Mouse (Mus musculus): ENCODE data around the gene Hoxa6. TPM values are rescaled to one million over a fixed set of nuclear protein-coding genes. Genes with fewer than 3 reads are reported as not detected.

The Hoxa6 gene
- polyA plus RNA-seq, 1 experiment = 0.96 TPM

DNA sequence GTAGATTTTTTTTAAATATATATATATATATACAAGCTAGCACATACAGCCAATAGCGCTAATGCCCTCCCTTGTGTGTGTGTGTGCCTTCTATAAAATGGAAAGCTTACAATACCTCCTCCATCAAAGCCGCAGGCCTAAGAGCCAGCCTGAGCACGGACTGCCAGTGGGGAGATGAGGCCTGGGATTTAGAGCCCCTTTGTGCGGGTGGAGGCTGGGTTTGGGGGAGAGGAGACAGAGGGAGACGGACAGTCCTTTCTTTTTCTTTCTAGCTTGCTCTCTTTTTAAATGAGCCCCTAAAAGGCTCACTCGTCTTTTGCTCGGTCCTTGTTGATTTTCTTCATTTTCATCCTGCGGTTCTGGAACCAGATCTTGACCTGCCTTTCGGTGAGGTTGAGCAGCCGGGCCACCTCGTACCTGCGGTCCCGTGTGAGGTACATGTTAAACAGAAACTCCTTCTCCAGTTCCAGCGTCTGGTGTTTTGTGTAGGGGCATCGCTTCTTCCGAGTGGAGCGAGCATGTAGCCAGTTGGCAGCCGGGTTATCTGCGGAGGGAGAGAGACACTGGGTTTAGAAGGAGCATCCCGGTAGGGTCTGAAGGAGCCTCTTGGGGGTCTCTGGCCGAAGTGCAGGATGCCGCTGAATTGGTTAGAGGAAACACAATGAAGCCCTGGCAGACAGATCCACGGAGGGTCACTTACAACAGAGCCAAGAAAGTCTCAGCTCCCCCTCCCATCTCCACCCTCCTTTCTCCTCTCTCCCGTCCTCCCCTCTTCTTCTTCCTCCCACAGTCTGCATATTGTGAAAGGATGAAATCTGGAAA, 15.6 kb upstream of the Hoxa6 start:
- peaks cover 11% of the 10 kb centered on the region for H3K36me3 ChIP-seq (ENCODE audit: control insufficient read depth, insufficient read depth)
- TF ChIP-seq MYOG (IDR thresholded peaks at IDR 0.05; ENCODE audit: control insufficient read depth, extremely low read depth, insufficient read length) (no peak), MAX (IDR thresholded peaks at IDR 0.05) (no peak), USF1 (IDR thresholded peaks at IDR 0.05; ENCODE audit: low read depth) (no peak), FOSL1 (IDR thresholded peaks at IDR 0.05; ENCODE audit: insufficient read depth, low read length, poor library complexity, severe bottlenecking) (no peak), MYOD1 (IDR thresholded peaks at IDR 0.05; ENCODE audit: control insufficient read depth, insufficient read length, low read depth) (no peak), CTCF (IDR thresholded peaks at IDR 0.05; ENCODE audit: control insufficient read depth, insufficient read depth, insufficient read length) (no peak), CEBPB (IDR thresholded peaks at IDR 0.05; ENCODE audit: low read depth) (no peak)
- H3ac ChIP-seq (ENCODE audit: control insufficient read depth, insufficient read length, low read depth) = peak overlapping the region; percentile 66
- peaks cover 52% of the 10 kb centered on the region for H3K79me3 ChIP-seq (ENCODE audit: low read depth)
- H3K79me2 ChIP-seq (ENCODE audit: control insufficient read depth, insufficient read depth) = peaks cover 83% of the 10 kb centered on the region
- H3K27me3 ChIP-seq (ENCODE audit: control insufficient read depth, insufficient read depth, insufficient read length) = no peaks in the 10 kb centered on the region
- H3K4me3 ChIP-seq (ENCODE audit: insufficient read depth, poor library complexity, severe bottlenecking) = peak overlapping the region; percentile 76

DNA sequence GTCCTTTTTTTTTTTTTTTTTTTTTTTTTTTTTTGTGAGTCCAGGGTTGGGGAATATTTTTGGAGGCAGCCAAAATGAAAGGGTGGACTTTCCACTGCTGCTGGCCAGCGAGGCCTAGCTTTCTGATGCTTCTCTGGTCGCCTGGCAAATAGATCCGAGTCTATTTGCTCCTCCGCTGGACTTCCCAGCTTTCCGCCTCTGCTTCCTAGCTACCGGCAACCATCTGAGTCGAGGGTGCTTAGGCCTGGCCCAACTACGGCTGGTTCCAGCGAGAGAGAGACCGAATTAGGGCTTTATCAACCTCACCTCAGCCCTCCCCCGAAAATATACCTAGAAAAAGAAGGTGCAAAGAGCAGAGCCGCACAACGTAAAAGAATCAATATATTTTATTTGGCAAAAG, 14.2 kb upstream of the Hoxa6 start:
- Histone ChIP-seq H3K79me2 (ENCODE audit: control insufficient read depth, insufficient read depth) (peaks cover 70% of the 10 kb centered on the region), H3K79me3 (ENCODE audit: low read depth) (peaks cover 40% of the 10 kb centered on the region), H3K4me3 (ENCODE audit: insufficient read depth, poor library complexity, severe bottlenecking) (peak overlapping the region; percentile 76), H3K27me3 (ENCODE audit: control insufficient read depth, insufficient read depth, insufficient read length) (no peaks in the 10 kb centered on the region), H3ac (ENCODE audit: control insufficient read depth, insufficient read length, low read depth) (peak overlapping the region; percentile 73), H3K36me3 (ENCODE audit: control insufficient read depth, insufficient read depth) (peaks cover 11% of the 10 kb centered on the region)
- no peak for TF ChIP-seq CTCF (IDR thresholded peaks at IDR 0.05; ENCODE audit: control insufficient read depth, insufficient read depth, insufficient read length)
- no peak for TF ChIP-seq MYOD1 (IDR thresholded peaks at IDR 0.05; ENCODE audit: control insufficient read depth, insufficient read length, low read depth)
- TF ChIP-seq FOSL1 (IDR thresholded peaks at IDR 0.05; ENCODE audit: insufficient read depth, low read length, poor library complexity, severe bottlenecking) = no peak
- TF ChIP-seq MYOG (IDR thresholded peaks at IDR 0.05; ENCODE audit: control insufficient read depth, extremely low read depth, insufficient read length) = no peak
- no peak for TF ChIP-seq USF1 (IDR thresholded peaks at IDR 0.05; ENCODE audit: low read depth)
- TF ChIP-seq CEBPB (IDR thresholded peaks at IDR 0.05; ENCODE audit: low read depth) = no peak
- TF ChIP-seq MAX (IDR thresholded peaks at IDR 0.05) = no peak

DNA sequence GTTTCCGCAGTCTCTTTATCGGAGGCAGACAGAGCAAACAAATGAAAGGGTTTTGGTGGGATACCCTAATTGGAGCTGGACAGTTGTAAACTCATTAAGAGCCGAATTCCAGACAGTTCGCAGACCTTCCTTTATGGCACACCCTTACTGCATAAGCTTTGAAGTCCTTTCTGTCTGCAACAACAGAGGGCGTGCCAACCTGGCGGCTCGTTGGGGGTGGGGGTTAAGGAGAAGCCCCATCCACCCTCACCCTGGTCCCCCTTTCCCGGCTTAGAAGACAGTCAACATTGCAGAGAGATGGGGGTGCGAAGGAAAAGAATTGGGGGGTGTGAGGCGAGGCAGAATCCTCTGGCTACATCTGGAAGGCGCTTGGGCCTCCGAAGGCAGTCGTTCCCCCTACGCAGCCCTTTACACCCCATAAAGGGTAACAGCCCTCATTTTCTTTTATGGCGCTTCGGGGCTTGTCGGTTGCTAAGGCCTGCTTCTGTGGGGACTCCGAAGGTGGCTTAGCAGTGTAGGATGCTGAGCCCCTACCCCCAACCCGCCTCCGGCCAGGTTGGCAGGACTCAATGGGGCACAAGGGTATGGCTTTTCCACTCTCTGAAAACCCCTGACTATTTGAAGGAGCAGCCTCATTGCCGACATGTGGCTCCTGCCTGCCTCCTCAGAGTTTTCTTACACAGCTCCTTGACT, 13.6 kb upstream of the Hoxa6 start:
- no peak for TF ChIP-seq MYOD1 (IDR thresholded peaks at IDR 0.05; ENCODE audit: control insufficient read depth, insufficient read length, low read depth)
- TF ChIP-seq USF1 (IDR thresholded peaks at IDR 0.05; ENCODE audit: low read depth) = no peak
- peak; percentile 15 for TF ChIP-seq CTCF (IDR thresholded peaks at IDR 0.05; ENCODE audit: control insufficient read depth, insufficient read depth, insufficient read length)
- no peak for TF ChIP-seq CEBPB (IDR thresholded peaks at IDR 0.05; ENCODE audit: low read depth)
- H3K27me3 ChIP-seq (ENCODE audit: control insufficient read depth, insufficient read depth, insufficient read length) = no peaks in the 10 kb centered on the region
- H3K36me3 ChIP-seq (ENCODE audit: control insufficient read depth, insufficient read depth) = peaks cover 11% of the 10 kb centered on the region
- peak overlapping the region; percentile 76 for H3K4me3 ChIP-seq (ENCODE audit: insufficient read depth, poor library complexity, severe bottlenecking)
- H3K79me3 ChIP-seq (ENCODE audit: low read depth) = peaks cover 34% of the 10 kb centered on the region
- H3K79me2 ChIP-seq (ENCODE audit: control insufficient read depth, insufficient read depth) = peaks cover 65% of the 10 kb centered on the region
- peak overlapping the region; percentile 55 for H3ac ChIP-seq (ENCODE audit: control insufficient read depth, insufficient read length, low read depth)

DNA sequence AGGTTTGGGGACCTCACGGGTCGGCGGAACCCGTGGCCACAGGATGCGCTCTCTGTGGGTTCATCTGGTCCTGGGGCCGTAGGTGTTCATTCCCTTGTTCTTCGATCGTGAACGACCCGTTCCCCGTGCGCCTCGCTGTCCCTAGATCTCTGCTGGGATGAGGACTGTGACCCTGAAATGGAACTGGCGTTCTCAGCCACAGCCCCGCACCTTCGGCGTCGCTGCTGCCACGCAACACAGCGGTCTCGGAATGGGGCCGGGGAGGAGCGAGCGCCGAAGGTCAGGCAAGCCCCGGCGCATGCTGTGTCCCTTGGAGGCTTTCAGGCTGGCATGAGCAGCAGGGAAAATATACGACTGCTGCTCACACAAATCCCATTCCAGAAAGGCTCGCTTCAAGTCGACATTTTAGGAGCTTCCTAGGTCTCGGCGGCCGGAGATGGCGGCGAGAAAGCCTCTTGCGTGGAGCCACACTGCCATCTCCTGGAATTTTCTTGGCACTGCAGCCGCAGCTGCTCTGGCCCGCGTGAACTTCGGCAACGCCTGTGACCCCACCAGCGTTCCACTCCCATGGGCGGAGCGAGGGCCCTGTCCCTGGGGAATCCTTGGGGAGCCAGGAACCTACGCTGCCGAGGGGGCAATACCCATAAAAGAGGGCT, 12.9 kb upstream of the Hoxa6 start, which contains the start of gene Hoxa7:
TSS of gene Hoxa7 (minus strand) at position 518 of the 656 bp plus-strand sequence.
- H3K79me3 ChIP-seq (ENCODE audit: low read depth) = peaks cover 30% of the 10 kb centered on the region
- H3ac ChIP-seq (ENCODE audit: control insufficient read depth, insufficient read length, low read depth) = peak within 1 kb of the TSS; percentile 92
- H3K79me2 ChIP-seq (ENCODE audit: control insufficient read depth, insufficient read depth) = peaks cover 65% of the 10 kb centered on the region
- TF ChIP-seq MAX (IDR thresholded peaks at IDR 0.05) = peak; percentile 42
- TF ChIP-seq CEBPB (IDR thresholded peaks at IDR 0.05; ENCODE audit: low read depth) = no peak
- no peak for TF ChIP-seq USF1 (IDR thresholded peaks at IDR 0.05; ENCODE audit: low read depth)
- TF ChIP-seq MYOG (IDR thresholded peaks at IDR 0.05; ENCODE audit: control insufficient read depth, extremely low read depth, insufficient read length) = no peak
- no peak for TF ChIP-seq FOSL1 (IDR thresholded peaks at IDR 0.05; ENCODE audit: insufficient read depth, low read length, poor library complexity, severe bottlenecking)
- TF ChIP-seq CTCF (IDR thresholded peaks at IDR 0.05; ENCODE audit: control insufficient read depth, insufficient read depth, insufficient read length) = peak; percentile 94
- TF ChIP-seq MYOD1 (IDR thresholded peaks at IDR 0.05; ENCODE audit: control insufficient read depth, insufficient read length, low read depth) = peak; percentile 40
- no peaks in the 10 kb centered on the region for H3K27me3 ChIP-seq (ENCODE audit: control insufficient read depth, insufficient read depth, insufficient read length)
- H3K36me3 ChIP-seq (ENCODE audit: control insufficient read depth, insufficient read depth) = peaks cover 11% of the 10 kb centered on the region
- H3K4me3 ChIP-seq (ENCODE audit: insufficient read depth, poor library complexity, severe bottlenecking) = peak within 1 kb of the TSS; percentile 76

DNA sequence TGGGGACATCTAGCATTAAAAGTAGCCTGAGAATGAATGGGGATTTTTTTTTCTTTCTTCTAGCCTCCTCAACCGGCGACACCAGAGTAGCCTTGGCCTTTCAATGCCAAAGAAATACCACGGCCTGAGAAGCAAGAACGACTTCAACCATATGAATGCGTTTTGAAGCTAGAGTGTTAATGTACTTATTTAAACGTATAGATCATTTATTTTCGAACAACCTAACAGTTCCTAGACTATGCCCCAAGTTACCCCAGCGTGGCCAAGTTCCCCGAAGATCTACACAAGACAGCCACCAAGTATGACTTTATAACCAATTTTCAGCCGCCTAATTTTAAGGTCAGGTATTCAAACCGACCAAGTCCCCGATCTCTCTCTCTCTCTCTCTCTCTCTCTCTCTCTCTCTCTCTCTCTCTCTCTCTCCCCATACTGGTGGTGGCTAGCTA, 12.4 kb upstream of the Hoxa6 start:
- peaks cover 11% of the 10 kb centered on the region for H3K36me3 ChIP-seq (ENCODE audit: control insufficient read depth, insufficient read depth)
- peak overlapping the region; percentile 76 for H3K4me3 ChIP-seq (ENCODE audit: insufficient read depth, poor library complexity, severe bottlenecking)
- peak overlapping the region; percentile 92 for H3ac ChIP-seq (ENCODE audit: control insufficient read depth, insufficient read length, low read depth)
- TF ChIP-seq USF1 (IDR thresholded peaks at IDR 0.05; ENCODE audit: low read depth) (no peak), CTCF (IDR thresholded peaks at IDR 0.05; ENCODE audit: control insufficient read depth, insufficient read depth, insufficient read length) (no peak), FOSL1 (IDR thresholded peaks at IDR 0.05; ENCODE audit: insufficient read depth, low read length, poor library complexity, severe bottlenecking) (no peak), CEBPB (IDR thresholded peaks at IDR 0.05; ENCODE audit: low read depth) (no peak), MYOG (IDR thresholded peaks at IDR 0.05; ENCODE audit: control insufficient read depth, extremely low read depth, insufficient read length) (no peak), MYOD1 (IDR thresholded peaks at IDR 0.05; ENCODE audit: control insufficient read depth, insufficient read length, low read depth) (no peak), MAX (IDR thresholded peaks at IDR 0.05) (no peak)
- peaks cover 65% of the 10 kb centered on the region for H3K79me2 ChIP-seq (ENCODE audit: control insufficient read depth, insufficient read depth)
- no peaks in the 10 kb centered on the region for H3K27me3 ChIP-seq (ENCODE audit: control insufficient read depth, insufficient read depth, insufficient read length)
- H3K79me3 ChIP-seq (ENCODE audit: low read depth) = peaks cover 34% of the 10 kb centered on the region
